Mouse (Mus musculus) megakaryocyte, embryonic 14.5 days (primary cell): ENCODE measurements around the gene Gm49630.
"Not testable (repeated sequence)": the region's sequence is repeated elsewhere in the genome, so short reads cannot be mapped to it uniquely, and the experiment has no call there.

Source experiments
- FLI1 ChIP-seq: IDR thresholded peaks from 2 replicates; pipeline ENCODE4 v1.6.1; 2012; ENCODE audit warnings: low read length, inconsistent platforms, mixed read lengths
- GATA1 ChIP-seq: IDR thresholded peaks from 3 replicates; pipeline ENCODE4 v1.6.1; 2012; ENCODE audit warnings: mixed read lengths, low read length, inconsistent platforms, borderline replicate concordance

GRCm38 (mm10) chr17:7386016-7386415 lies 14.2 kb upstream of the Gm49630 start:
- TF ChIP-seq GATA1, FLI1: not testable (repeated sequence)
